Mouse (Mus musculus) ES-Bruce4 (cell line): Measurements from ENCODE around the gene Trim28.

Experiments used
- CTCF ChIP-seq: IDR thresholded peaks from one replicate; pipeline ENCODE4 v1.8.1; 2011; ENCODE audit warnings: low read depth, low read length
- EP300 ChIP-seq: IDR thresholded peaks from 2 replicates; pipeline ENCODE4 v1.6.1; 2011; ENCODE audit warnings: low read depth, low read length; ENCODE audit not compliant: insufficient read depth

GRCm38 (mm10) chr7:13041256-13041655, 42.3 kb downstream of the Trim28 start:
- no peak for TF ChIP-seq CTCF
- TF ChIP-seq EP300, result no peak
